Mouse (Mus musculus) megakaryocyte, embryonic 14.5 days (primary cell): ENCODE measurements around the gene Itgb1bp1. TPM values are rescaled to one million over a fixed set of nuclear protein-coding genes. Genes with fewer than 3 reads are reported as not detected.

Experiments used
- H3K27me3 ChIP-seq: replicated peaks from 2 replicates; pipeline ENCODE3; 2012; ENCODE audit warnings: inconsistent platforms
- H3K36me3 ChIP-seq: replicated peaks from 2 replicates; pipeline ENCODE3; 2012; ENCODE audit warnings: low read length, inconsistent platforms, mixed read lengths
- H3K4me1 ChIP-seq: 2 replicates; pipeline ENCODE4 v1.6.1; 2012; ENCODE audit warnings: inconsistent platforms
- H3K4me3 ChIP-seq: replicated peaks from 2 replicates; pipeline ENCODE3; 2012; ENCODE audit warnings: moderate library complexity, mild to moderate bottlenecking, inconsistent platforms
- H3K9me3 ChIP-seq: 2 replicates; pipeline ENCODE4 v1.6.1; 2012; ENCODE audit warnings: inconsistent platforms
- FLI1 ChIP-seq: IDR thresholded peaks from 2 replicates; pipeline ENCODE4 v1.6.1; 2012; ENCODE audit warnings: low read length, inconsistent platforms, mixed read lengths
- GATA1 ChIP-seq: IDR thresholded peaks from 3 replicates; pipeline ENCODE4 v1.6.1; 2012; ENCODE audit warnings: mixed read lengths, low read length, inconsistent platforms, borderline replicate concordance
- polyA plus RNA-seq: library from polyadenylated mRNA; stranded (reverse); fragments of >175 nt; gene quantifications from 2 replicates; pipeline ENCODE4 v1.2.3, GENCODE M21; 2012; ENCODE audit warnings: low replicate concordance; ENCODE audit not compliant: insufficient read depth

Gene Itgb1bp1
- polyA plus RNA-seq, 1 experiment: 19.5 TPM

GRCm38 (mm10) chr12:21302361-21302783 is 16.3 kb upstream of the Itgb1bp1 start:
- H3K4me1 ChIP-seq: peaks cover 4% of the 10 kb centered on the region; the same call in 1 of the 2 replicates
- H3K36me3 ChIP-seq: peaks cover 92% of the 10 kb centered on the region
- TF ChIP-seq GATA1 (no peak), FLI1 (no peak)
- H3K9me3 ChIP-seq: no peaks in the 10 kb centered on the region
- no peaks in the 10 kb centered on the region for H3K27me3 ChIP-seq
- no peak overlapping the region for H3K4me3 ChIP-seq

DNA sequence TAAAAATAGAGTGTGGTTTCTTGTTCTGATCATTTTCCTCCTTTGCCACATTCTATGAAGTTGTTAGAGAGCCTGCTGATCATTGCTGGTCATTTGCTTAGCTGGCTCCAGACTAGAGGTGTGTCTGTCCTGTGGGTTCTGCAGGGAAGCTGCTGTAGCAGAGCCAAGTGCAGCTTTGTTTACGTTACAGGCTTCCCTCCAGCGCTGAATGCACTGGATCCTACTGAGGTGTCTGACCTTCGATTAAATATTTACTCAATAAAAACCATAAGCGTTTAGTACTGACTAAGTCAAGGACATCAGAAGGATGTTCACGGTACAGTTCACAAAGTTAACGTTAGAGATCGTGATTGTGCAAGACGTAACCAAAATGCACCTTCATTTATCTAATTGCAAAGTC is 15.8 kb upstream of the Itgb1bp1 start:
- TF ChIP-seq GATA1 (no peak), FLI1 (no peak)
- H3K4me1 ChIP-seq: peaks cover 4% of the 10 kb centered on the region; the same call in 1 of the 2 replicates
- H3K27me3 ChIP-seq: no peaks in the 10 kb centered on the region
- no peak overlapping the region for H3K4me3 ChIP-seq
- H3K36me3 ChIP-seq: peaks cover 92% of the 10 kb centered on the region
- no peaks in the 10 kb centered on the region for H3K9me3 ChIP-seq

- H3K36me3 ChIP-seq: peaks cover 92% of the 10 kb centered on the region
Measured at GRCm38 (mm10) chr12:21301324-21301723, 15.2 kb upstream of the Itgb1bp1 start.

DNA sequence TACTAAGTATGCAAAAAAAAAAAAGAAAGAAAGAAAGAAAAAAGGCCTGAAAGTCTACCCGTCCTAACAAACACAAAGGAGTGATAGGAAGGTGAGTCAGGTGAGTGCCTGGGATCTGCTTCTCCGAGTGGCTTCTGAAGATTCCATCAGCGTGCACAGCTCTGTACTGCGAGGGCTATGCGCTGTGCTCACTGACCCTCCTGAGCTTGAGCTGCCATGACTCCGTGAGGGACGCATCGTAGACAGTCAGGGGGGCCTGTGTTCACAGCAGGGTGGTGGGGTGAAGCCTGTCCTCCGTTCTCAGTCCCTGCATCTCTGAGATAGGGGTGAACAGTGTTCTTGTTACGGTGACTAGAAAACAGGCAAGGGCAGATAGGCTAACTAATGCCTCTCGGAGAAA is 12.8 kb upstream of the Itgb1bp1 start:
- Histone ChIP-seq H3K36me3 (peaks cover 94% of the 10 kb centered on the region), H3K27me3 (no peaks in the 10 kb centered on the region), H3K4me3 (no peak overlapping the region), H3K4me1 (peaks cover 4% of the 10 kb centered on the region; the same call in 1 of the 2 replicates), H3K9me3 (no peaks in the 10 kb centered on the region)
- no peak for TF ChIP-seq FLI1
- no peak for TF ChIP-seq GATA1

More at GRCm38 (mm10) chr12:21301324-21301723, 15.2 kb upstream of the Itgb1bp1 start:
- Histone ChIP-seq H3K4me3 (no peak overlapping the region), H3K27me3 (no peaks in the 10 kb centered on the region), H3K9me3 (no peaks in the 10 kb centered on the region), H3K4me1 (peaks cover 4% of the 10 kb centered on the region; the same call in 1 of the 2 replicates)
- TF ChIP-seq GATA1 (no peak), FLI1 (no peak)

GRCm38 (mm10) chr12:21289651-21290050 is 3.6 kb upstream of the Itgb1bp1 start:
- Histone ChIP-seq H3K4me3 (no peak overlapping the region), H3K27me3 (no peaks in the 10 kb centered on the region), H3K4me1 (peaks cover 50% of the 10 kb centered on the region), H3K9me3 (no peaks in the 10 kb centered on the region), H3K36me3 (peaks cover 59% of the 10 kb centered on the region)
- no peak for TF ChIP-seq FLI1
- no peak for TF ChIP-seq GATA1

DNA sequence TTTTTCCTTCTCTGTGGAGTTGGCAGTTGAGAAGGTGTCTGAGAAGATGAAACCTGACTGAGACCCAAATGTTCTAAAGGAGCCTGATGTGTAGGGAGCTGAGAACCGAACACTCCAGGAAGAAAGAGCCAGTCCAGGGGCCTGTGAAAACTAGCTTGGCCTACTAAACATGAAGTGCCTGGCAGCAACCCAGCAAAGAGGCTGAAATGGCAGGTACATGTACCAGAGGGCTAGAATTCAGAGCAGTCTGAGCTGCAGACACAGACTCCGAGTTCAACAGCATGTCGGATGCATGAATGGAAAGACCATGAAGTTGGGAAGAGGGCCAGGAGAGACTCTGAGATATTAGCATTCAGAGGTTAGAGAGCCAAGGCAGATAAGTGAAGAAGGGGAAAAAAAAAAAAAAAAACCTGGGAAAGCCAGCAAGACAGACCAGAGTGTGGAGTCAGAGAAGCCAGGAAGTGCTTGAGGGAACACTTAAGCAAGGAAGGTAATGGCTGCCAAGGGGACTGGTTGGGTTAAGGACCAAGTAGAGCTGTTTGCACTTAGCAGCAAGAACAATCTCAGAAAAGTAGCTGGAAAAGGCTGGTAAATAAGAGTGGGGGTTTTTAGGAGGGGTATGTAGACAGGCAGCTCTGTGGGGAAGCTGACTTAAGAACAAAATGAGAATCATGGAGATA is 2.8 kb upstream of the Itgb1bp1 start:
- TF ChIP-seq FLI1: no peak
- no peak for TF ChIP-seq GATA1
- Histone ChIP-seq H3K4me3 (no peak overlapping the region), H3K27me3 (no peaks in the 10 kb centered on the region), H3K9me3 (no peaks in the 10 kb centered on the region), H3K4me1 (peaks cover 57% of the 10 kb centered on the region), H3K36me3 (peaks cover 51% of the 10 kb centered on the region)

- H3K36me3 ChIP-seq: peaks cover 39% of the 10 kb centered on the region
- no peaks in the 10 kb centered on the region for H3K9me3 ChIP-seq
Measured at GRCm38 (mm10) chr12:21286712-21287650, 897 bp upstream of the Itgb1bp1 start.

DNA sequence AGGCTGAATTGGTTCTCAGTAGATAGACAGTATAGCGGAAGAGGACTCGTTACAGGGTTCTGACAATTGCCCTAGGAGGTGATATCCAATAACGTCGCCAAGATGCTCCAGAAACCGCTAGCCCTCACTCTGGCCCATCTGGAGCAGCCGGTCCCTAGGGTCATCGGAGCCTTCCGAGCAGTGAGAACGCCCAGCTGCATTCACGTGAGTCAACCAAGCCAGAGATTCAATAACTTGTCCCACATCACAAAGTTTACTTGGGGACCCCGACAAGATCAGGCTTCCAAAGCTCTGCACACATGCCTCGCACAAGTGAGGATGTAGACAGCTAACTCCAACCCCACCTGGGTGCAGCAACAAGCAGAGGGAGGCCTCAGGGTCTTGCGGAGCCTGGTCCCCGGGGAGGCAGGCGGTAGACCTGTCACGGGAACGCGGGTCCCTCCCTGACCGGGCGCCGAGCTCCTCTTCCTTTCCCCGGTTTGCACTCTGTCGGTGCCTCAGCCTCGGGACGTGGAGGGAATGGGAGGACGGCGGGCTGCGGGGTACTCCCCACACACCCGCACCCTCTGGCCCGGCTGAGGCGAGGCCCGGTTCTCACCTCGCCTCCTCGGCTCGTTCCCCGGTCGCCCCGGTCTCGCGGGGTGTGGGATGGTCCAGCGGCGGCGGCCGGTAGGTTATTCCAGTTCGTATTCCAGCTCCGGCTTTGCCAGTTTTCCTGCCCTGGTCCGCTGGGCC is 409 bp downstream of the Itgb1bp1 start:
- peaks cover 64% of the 10 kb centered on the region for H3K4me1 ChIP-seq
- H3K27me3 ChIP-seq: no peaks in the 10 kb centered on the region
- H3K36me3 ChIP-seq: peaks cover 31% of the 10 kb centered on the region
- no peaks in the 10 kb centered on the region for H3K9me3 ChIP-seq
- peak overlapping the region; percentile 90 for H3K4me3 ChIP-seq
- no peak for TF ChIP-seq FLI1
- TF ChIP-seq GATA1: no peak

More at GRCm38 (mm10) chr12:21286712-21287650, 897 bp upstream of the Itgb1bp1 start:
- Histone ChIP-seq H3K4me3 (peak overlapping the region; percentile 90), H3K27me3 (no peaks in the 10 kb centered on the region), H3K4me1 (peaks cover 64% of the 10 kb centered on the region)
- TF ChIP-seq FLI1 (no peak), GATA1 (no peak)

DNA sequence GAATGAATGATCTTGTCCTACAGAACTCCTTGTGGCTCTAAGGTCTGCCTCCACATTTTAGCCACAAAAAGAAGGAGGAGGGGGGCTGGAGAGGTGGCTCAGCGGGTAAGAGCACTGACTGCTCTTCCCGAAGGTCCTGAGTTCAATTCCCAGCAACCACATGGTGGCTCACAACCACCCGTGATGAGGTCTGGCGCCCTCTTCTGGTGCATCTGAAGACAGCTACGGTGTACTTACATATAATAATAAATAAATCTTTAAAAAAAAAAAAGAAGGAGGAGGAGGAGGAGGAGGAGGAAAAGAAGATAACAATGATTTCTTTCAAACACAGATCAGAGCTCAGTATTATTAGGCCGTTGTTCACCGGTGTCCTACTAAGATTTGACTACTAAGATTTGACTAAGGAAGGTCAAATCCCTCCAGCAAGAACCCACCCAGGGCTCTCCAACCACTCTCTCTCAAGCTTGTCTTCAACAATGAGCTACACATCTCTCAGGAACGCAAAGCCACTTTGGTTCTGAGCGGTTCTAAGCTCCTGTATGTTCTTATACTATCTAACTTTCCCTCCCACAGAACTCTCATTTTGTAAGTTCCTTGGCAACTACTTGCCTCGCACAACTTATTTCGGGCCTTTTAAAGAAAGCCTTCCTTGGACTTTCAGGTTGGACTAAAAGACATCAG is 1.2 kb downstream of the Itgb1bp1 start, which contains the start of gene Cpsf3:
Cpsf3 (plus strand) TSS at position 631 of the 681 bp plus-strand sequence.
- no peaks in the 10 kb centered on the region for H3K9me3 ChIP-seq
- TF ChIP-seq GATA1 (no peak), FLI1 (no peak)
- peaks cover 56% of the 10 kb centered on the region for H3K4me1 ChIP-seq
- peak within 1 kb of the TSS; percentile 90 for H3K4me3 ChIP-seq
- no peaks in the 10 kb centered on the region for H3K27me3 ChIP-seq
- peaks cover 23% of the 10 kb centered on the region for H3K36me3 ChIP-seq
